Mouse (Mus musculus): Measurements from ENCODE around the gene Intu. TPM values are rescaled to one million over a fixed set of nuclear protein-coding genes. Genes with fewer than 3 reads are reported as not detected.

Intu gene
- total RNA-seq, 2 experiments from 2014 or later = 2.1 to 2.2 TPM

Small RNAs within 50 kb of the gene (microRNA-seq; reads per million reads assigned to microRNA genes)
- 0 reads per million in 2 experiments for gene Gm23810 (ENCODE audit: borderline number of aligned reads in 2 of 2)

Other genes with a start within 250 kb of the Intu start
- not detected for gene Slc25a31, start 177.6 kb downstream of the Intu start, total RNA-seq (2021)
- gene Hspa4l, start 213.2 kb downstream of the Intu start, total RNA-seq (2021) = 100 to 1,000 TPM; 102 to 160 TPM